9 mouse cellular contexts compared by ENCODE assay signal in the genomic region with DNA sequence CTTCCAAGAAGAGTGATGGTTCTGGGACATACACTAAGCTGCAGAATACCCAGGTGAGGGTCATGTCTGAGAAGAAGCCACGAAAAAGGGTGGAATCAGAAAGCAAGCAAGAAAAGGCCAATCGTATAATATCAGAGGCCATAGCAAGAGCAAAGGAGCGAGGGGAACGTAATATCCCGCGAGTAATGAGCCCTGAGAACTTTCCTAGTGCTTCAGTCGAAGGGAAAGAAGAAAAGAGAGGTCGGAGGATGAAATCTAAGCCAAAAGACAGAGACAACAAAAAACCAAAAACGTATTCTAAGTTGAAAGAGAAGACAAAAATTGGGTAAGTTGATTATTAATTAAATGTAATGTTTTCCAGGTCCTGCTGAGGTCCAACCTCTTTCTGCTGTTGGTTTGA.
DNase-seq lines count a peak whose midpoint lies in the region; ATAC-seq lines count a peak whose summit lies in the region.
"Had no signal": no experiment of that assay in that cellular context is flagged by ENCODE, and none has a peak within 500 bp of the region (broad histone marks: within the 10 kb centered on the region; RNA-seq: fewer than 3 reads in every experiment).

No protein-coding gene starts in this region.

- H3K4me3 ChIP-seq in megakaryocyte, embryonic 14.5 days (replicated peaks): peak overlapping the region; percentile 93
- peak overlapping the region; percentile 45 for H3K4me3 ChIP-seq in forebrain, embryonic 14.5 days (ENCODE audit: low read depth, low read length)
- H3K4me3 ChIP-seq in liver, embryonic 12.5 days: no peak overlapping the region

- 19% methylated on average over 9 of the region's 9 CpGs for WGBS in forebrain, embryonic 14.5 days
- 81% methylated on average over 9 of the region's 9 CpGs for WGBS in liver, embryonic 12.5 days (ENCODE audit: insufficient replicate concordance)

- H3K9ac ChIP-seq in forebrain, embryonic 14.5 days (ENCODE audit: low read length): peak overlapping the region; percentile 71
- no peak overlapping the region for H3K9ac ChIP-seq in liver, embryonic 12.5 days

- peak overlapping the region; percentile 57; the same call in 1 of the 2 replicates for H3K27ac ChIP-seq in forebrain, embryonic 14.5 days (ENCODE audit: low read depth, low read length)
- H3K27ac ChIP-seq in liver, embryonic 12.5 days: no peak overlapping the region

- no peak for ATAC-seq in megakaryocyte, adult 5-6 weeks (ENCODE audit: poor library complexity, severe bottlenecking)
- ATAC-seq in forebrain, embryonic 14.5 days: no peak
- ATAC-seq in liver, embryonic 12.5 days: no peak

- no peaks in the 10 kb centered on the region for H3K9me3 ChIP-seq in megakaryocyte, embryonic 14.5 days
- no peaks in the 10 kb centered on the region for H3K9me3 ChIP-seq in forebrain, embryonic 14.5 days (replicated peaks; ENCODE audit: control insufficient read depth, low read length)
- H3K9me3 ChIP-seq in liver, embryonic 12.5 days (replicated peaks): no peaks in the 10 kb centered on the region

- H3K27me3 ChIP-seq in megakaryocyte, embryonic 14.5 days (replicated peaks): no peaks in the 10 kb centered on the region
- no peaks in the 10 kb centered on the region for H3K27me3 ChIP-seq in forebrain, embryonic 14.5 days (replicated peaks; ENCODE audit: control insufficient read depth, insufficient read depth, low read length)
- H3K27me3 ChIP-seq in liver, embryonic 12.5 days (replicated peaks): no peaks in the 10 kb centered on the region

- H3K4me1 ChIP-seq in megakaryocyte, embryonic 14.5 days: peaks cover 49% of the 10 kb centered on the region
- peaks cover 28% of the 10 kb centered on the region for H3K4me1 ChIP-seq in forebrain, embryonic 14.5 days (ENCODE audit: control insufficient read depth, insufficient read depth, low read length)
- peaks cover 15% of the 10 kb centered on the region; the same call in 1 of the 2 replicates for H3K4me1 ChIP-seq in liver, embryonic 12.5 days

- peak; percentile 34 for DNase-seq in forebrain, embryonic 14.5 days (ENCODE audit: low spot score)
- no peak for DNase-seq in urinary bladder, postnatal 36 days (ENCODE audit: low spot score in 2 of 2)
- no peak for DNase-seq in Muller cell, postnatal 12 days (ENCODE audit: inconsistent ontology term)
- no peak for DNase-seq in lung, postnatal 36 days
- DNase-seq: gastrocnemius, postnatal 36 days; retina, postnatal 1 day had no signal

- H3K36me3 ChIP-seq in megakaryocyte, embryonic 14.5 days (replicated peaks; ENCODE audit: low read length): peaks cover 20% of the 10 kb centered on the region
- peaks cover 10% of the 10 kb centered on the region; the same call in 1 of the 2 replicates for H3K36me3 ChIP-seq in forebrain, embryonic 14.5 days (ENCODE audit: control insufficient read depth, insufficient read depth, low read length)
- peaks cover 8% of the 10 kb centered on the region for H3K36me3 ChIP-seq in liver, embryonic 12.5 days

- H3K4me2 ChIP-seq in forebrain, embryonic 14.5 days (ENCODE audit: low read length): peak overlapping the region; percentile 94
- H3K4me2 ChIP-seq in liver, embryonic 12.5 days: peak overlapping the region; percentile 54
